Comparison of ENCODE assay signal across 16 mouse cellular contexts in the genomic region with DNA sequence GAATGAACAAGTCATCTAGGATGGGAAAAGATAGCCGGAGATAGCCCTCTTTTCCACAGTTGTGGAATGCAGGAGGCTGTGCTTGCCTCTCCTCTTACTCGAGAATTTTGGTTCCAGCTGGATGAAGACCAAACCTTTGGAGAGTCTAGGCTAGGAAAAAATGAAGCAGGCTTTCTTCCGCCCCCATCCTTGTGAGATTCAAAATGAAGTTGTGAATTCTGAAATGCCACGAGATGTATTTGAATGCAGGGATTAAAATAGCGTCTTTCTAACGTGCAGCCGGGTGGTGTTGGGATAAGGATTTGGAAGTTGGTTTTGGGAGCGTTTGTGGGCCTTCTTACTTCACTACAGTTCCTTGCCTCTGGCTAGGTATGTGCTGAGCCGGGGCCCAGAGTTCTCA. TPM values are rescaled to one million over a fixed set of nuclear protein-coding genes. Genes with fewer than 3 reads are reported as not detected.
A peak's percentile ranks its signal among the peaks of the same experiment; 100 is the strongest.
DNase-seq lines count a peak whose midpoint lies in the region.
"Had no signal": no experiment of that assay in that cellular context is flagged by ENCODE, and none has a peak within 500 bp of the region (broad histone marks: within the 10 kb centered on the region; RNA-seq: fewer than 3 reads in every experiment).

No protein-coding gene starts in this region.

- DNase-seq in frontal cortex, adult 2 months (ENCODE audit: extremely low spot score in 1 of 2, low spot score in 1 of 2) = peak; percentile 76 to 88
- no peak for DNase-seq in frontal cortex, postnatal 10 days (ENCODE audit: low spot score in 2 of 2)
- DNase-seq in right cerebral cortex, adult 2 months (ENCODE audit: low spot score in 2 of 2) = peak; percentile 67 to 68
- DNase-seq in right cerebral cortex, postnatal 14 days = no peak
- DNase-seq in right cerebral cortex, postnatal 10 days (ENCODE audit: low spot score in 2 of 2) = peak; percentile 64 to 77
- DNase-seq in thymus, postnatal 25 days = no peak
- DNase-seq in kidney, postnatal 4 days = no peak
- DNase-seq: adrenal gland, postnatal 25 days; cerebellum, adult 9-10 months; gastrocnemius, adult 2 months; kidney, adult 9 months; kidney, postnatal 25 days; lung, adult 18-20 months; lung, postnatal 10 days; thymus, adult 2 months had no signal

RNA-seq across cellular contexts. Expression of a gene that starts 6.8 kb away (rescaled TPM):
- polyA plus RNA-seq in frontal cortex, adult 2 months (2012; rRNA removed) = 28.9 and 30.2 TPM in 2 replicates
- polyA plus RNA-seq: CD4-positive, CD25-positive, alpha-beta regulatory T cell, adult 4 months had no signal

Comparison
In these comparisons a context has a peak if more than half of its experiments do, and no peak if none do; other contexts are left out.
1. DNase-seq: peak in frontal cortex, adult 2 months (2 of 2), right cerebral cortex, adult 2 months (2 of 2) and right cerebral cortex, postnatal 10 days (2 of 2); none in frontal cortex, postnatal 10 days (0 of 2), right cerebral cortex, postnatal 14 days (single experiment), thymus, postnatal 25 days (single experiment) and kidney, postnatal 4 days (0 of 2).